Mouse (Mus musculus): ENCODE results near the gene Tnik. TPM values are rescaled to one million over a fixed set of nuclear protein-coding genes. Genes with fewer than 3 reads are reported as not detected.

Tnik gene
- total and polyA plus RNA-seq, 2 experiments from 2014 or later: 9.2 to 27.5 TPM

DNA sequence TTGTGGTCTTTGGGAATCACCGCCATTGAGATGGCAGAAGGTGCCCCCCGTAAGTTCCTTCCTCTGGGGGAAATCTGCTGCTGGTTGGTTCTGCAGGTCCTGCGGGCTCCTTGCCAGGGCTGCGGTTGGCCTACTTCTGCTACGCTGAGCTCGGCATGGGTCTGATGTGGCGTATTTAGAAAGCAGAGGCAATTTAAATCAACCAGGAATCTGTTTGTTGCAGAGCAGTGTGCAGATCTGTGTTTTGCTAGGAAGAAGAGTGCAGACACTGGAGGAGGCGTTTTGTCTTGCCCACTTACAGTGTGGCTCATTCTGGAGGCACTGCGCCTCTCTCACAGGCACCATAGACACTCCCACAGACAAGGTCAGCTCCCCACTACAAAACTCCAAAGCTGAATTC lies 291.9 kb downstream of the Tnik start:
- Histone ChIP-seq H3K4me1 (ENCODE audit: control insufficient read depth, insufficient read depth) (peaks cover 9% of the 10 kb centered on the region; the same call in 1 of the 2 replicates), H3K4me2 (ENCODE audit: low read depth, low read length) (no peak overlapping the region), H3K9me3 (replicated peaks; ENCODE audit: control insufficient read depth, low read length) (no peaks in the 10 kb centered on the region), H3K27me3 (ENCODE audit: control insufficient read depth, insufficient read depth, low read length) (peaks cover 33% of the 10 kb centered on the region), H3K9ac (replicated peaks; ENCODE audit: low read depth, low read length) (no peak overlapping the region), H3K4me3 (ENCODE audit: low read depth, low read length) (no peak overlapping the region), H3K36me3 (replicated peaks; ENCODE audit: control insufficient read depth, insufficient read depth, low read length) (no peaks in the 10 kb centered on the region), H3K27ac (ENCODE audit: low read depth) (no peak overlapping the region)
- DNase-seq (ENCODE audit: low spot score) (no peak), ATAC-seq (ENCODE audit: insufficient read depth, low read depth) (no peak)
- no peak for TF ChIP-seq CTCF (IDR thresholded peaks at IDR 0.05; ENCODE audit: low read depth)
- TF ChIP-seq EP300 (IDR thresholded peaks at IDR 0.05; ENCODE audit: low read depth): no peak
- WGBS: 80% methylated on average over 9 of the region's 9 CpGs

DNA sequence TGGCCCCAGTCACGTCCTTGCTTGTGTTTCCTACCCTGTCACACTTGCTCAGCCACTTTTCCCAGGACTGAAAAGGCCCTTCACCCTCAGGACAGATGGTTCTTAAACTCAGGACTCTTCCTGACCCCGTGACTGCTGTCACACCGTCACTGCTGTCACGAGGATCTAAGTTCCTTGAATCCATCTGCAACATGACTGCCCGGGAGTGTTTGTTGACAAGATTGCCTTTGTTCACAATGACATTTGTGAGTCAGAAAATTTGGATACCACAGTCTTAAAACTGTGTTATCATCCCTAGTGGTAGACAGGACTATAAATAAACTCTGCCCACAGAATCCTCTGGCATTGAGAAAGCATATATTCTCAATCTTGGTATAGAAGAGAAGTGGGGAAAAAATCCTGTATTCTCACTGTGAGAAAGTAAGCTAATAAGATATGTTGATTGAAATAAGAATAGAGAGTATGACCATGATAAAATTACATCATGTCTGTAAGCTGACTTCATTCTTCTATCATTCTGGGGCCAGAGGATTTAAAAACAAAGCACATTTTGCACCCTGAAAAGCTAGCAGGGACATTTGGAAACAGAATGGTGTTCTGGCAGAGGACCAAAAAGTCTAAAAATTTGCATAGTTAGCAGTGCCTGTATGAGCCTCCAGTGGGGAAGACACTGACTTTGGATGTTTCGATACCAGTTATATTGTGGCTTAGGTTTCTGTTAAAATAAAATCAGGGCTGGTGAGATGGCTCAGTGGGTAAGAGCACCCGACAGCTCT lies 293.0 kb downstream of the Tnik start:
- TF ChIP-seq EP300 (IDR thresholded peaks at IDR 0.05; ENCODE audit: low read depth) (no peak), CTCF (IDR thresholded peaks at IDR 0.05; ENCODE audit: low read depth) (no peak)
- H3K36me3 ChIP-seq (replicated peaks; ENCODE audit: control insufficient read depth, insufficient read depth, low read length): no peaks in the 10 kb centered on the region
- no peaks in the 10 kb centered on the region for H3K9me3 ChIP-seq (replicated peaks; ENCODE audit: control insufficient read depth, low read length)
- no peak overlapping the region for H3K27ac ChIP-seq (ENCODE audit: low read depth)
- no peak overlapping the region for H3K4me2 ChIP-seq (ENCODE audit: low read depth, low read length)
- WGBS: 45% methylated on average over 7 of the region's 7 CpGs
- DNase-seq (ENCODE audit: low spot score) (no peak), ATAC-seq (ENCODE audit: insufficient read depth, low read depth) (no peak)
- no peak overlapping the region for H3K9ac ChIP-seq (replicated peaks; ENCODE audit: low read depth, low read length)
- peaks cover 27% of the 10 kb centered on the region for H3K27me3 ChIP-seq (ENCODE audit: control insufficient read depth, insufficient read depth, low read length)
- no peak overlapping the region for H3K4me3 ChIP-seq (ENCODE audit: low read depth, low read length)
- peaks cover 9% of the 10 kb centered on the region; the same call in 1 of the 2 replicates for H3K4me1 ChIP-seq (ENCODE audit: control insufficient read depth, insufficient read depth)

DNA sequence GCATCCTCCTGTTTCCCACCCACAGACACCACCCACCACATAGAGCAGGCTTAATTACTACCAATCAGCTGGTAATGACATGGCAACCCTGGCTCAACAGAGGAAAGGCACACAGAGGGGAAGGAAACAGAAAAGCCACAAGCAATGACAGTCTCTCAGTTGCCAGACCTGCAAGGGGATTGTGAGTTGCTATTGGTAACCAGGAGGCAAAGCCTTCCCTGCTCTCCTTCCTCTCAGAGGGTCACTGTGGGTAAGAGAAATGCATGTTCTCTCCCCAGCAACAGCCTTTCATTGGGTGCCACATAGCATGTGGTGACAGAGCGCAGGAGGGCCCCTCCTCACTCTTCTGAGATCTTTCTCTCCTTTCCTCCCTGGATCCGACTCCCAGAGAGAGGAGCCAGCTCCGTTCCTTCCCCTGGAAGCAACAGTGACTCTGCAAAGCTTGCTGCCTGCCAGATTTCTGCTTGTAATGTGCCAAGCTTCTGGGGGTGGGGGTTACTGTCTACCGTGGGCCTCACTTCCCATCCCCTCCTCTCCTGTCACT lies 295.4 kb downstream of the Tnik start:
- Histone ChIP-seq H3K4me1 (ENCODE audit: control insufficient read depth, insufficient read depth) (peaks cover 8% of the 10 kb centered on the region; the same call in 1 of the 2 replicates), H3K36me3 (replicated peaks; ENCODE audit: control insufficient read depth, insufficient read depth, low read length) (no peaks in the 10 kb centered on the region), H3K9me3 (replicated peaks; ENCODE audit: control insufficient read depth, low read length) (no peaks in the 10 kb centered on the region), H3K4me3 (ENCODE audit: low read depth, low read length) (no peak overlapping the region), H3K27me3 (ENCODE audit: control insufficient read depth, insufficient read depth, low read length) (peaks cover 13% of the 10 kb centered on the region; the same call in 1 of the 2 replicates), H3K4me2 (ENCODE audit: low read depth, low read length) (no peak overlapping the region), H3K9ac (replicated peaks; ENCODE audit: low read depth, low read length) (no peak overlapping the region), H3K27ac (ENCODE audit: low read depth) (no peak overlapping the region)
- 32% methylated on average over 4 of the region's 4 CpGs for WGBS
- no peak for TF ChIP-seq EP300 (IDR thresholded peaks at IDR 0.05; ENCODE audit: low read depth)
- no peak for TF ChIP-seq CTCF (IDR thresholded peaks at IDR 0.05; ENCODE audit: low read depth)
- DNase-seq (ENCODE audit: low spot score) (no peak), ATAC-seq (ENCODE audit: insufficient read depth, low read depth) (0 out of 2 replicates have a peak, but pooled peaks have one; percentile 10)

DNA sequence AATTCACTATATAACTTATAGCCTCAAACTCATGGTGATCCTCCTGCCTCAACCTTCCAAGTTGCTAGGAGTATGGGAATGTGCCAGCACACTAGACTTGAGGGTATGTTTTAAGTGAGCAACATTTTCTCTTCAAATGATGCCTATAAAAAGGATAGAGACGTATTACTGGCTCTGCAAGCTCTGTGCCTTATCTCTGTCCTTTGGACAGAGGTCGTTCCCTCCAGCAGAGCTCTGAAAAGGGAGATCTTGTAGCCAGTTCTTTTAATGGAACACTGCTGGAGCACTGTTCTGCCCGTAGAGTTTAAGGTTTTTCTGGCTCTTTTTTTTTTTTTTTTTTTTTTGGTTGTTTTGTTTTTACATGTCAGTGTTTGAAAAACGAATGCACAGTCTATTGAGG lies 298.4 kb downstream of the Tnik start:
- peaks cover 7% of the 10 kb centered on the region for H3K36me3 ChIP-seq (replicated peaks; ENCODE audit: control insufficient read depth, insufficient read depth, low read length)
- H3K9ac ChIP-seq (replicated peaks; ENCODE audit: low read depth, low read length): no peak overlapping the region
- no peaks in the 10 kb centered on the region for H3K9me3 ChIP-seq (replicated peaks; ENCODE audit: control insufficient read depth, low read length)
- ATAC-seq (ENCODE audit: insufficient read depth, low read depth) (no peak), DNase-seq (ENCODE audit: low spot score) (peak; percentile 29)
- no peak for TF ChIP-seq EP300 (IDR thresholded peaks at IDR 0.05; ENCODE audit: low read depth)
- TF ChIP-seq CTCF (IDR thresholded peaks at IDR 0.05; ENCODE audit: low read depth): no peak
- no peaks in the 10 kb centered on the region; the same call in 1 of the 2 replicates for H3K4me1 ChIP-seq (ENCODE audit: control insufficient read depth, insufficient read depth)
- H3K4me3 ChIP-seq (ENCODE audit: low read depth, low read length): no peak overlapping the region
- no peak overlapping the region for H3K27ac ChIP-seq (ENCODE audit: low read depth)
- no peak overlapping the region for H3K4me2 ChIP-seq (ENCODE audit: low read depth, low read length)
- WGBS: 31% methylated on average over 4 of the region's 4 CpGs
- peaks cover 13% of the 10 kb centered on the region; the same call in 1 of the 2 replicates for H3K27me3 ChIP-seq (ENCODE audit: control insufficient read depth, insufficient read depth, low read length)

DNA sequence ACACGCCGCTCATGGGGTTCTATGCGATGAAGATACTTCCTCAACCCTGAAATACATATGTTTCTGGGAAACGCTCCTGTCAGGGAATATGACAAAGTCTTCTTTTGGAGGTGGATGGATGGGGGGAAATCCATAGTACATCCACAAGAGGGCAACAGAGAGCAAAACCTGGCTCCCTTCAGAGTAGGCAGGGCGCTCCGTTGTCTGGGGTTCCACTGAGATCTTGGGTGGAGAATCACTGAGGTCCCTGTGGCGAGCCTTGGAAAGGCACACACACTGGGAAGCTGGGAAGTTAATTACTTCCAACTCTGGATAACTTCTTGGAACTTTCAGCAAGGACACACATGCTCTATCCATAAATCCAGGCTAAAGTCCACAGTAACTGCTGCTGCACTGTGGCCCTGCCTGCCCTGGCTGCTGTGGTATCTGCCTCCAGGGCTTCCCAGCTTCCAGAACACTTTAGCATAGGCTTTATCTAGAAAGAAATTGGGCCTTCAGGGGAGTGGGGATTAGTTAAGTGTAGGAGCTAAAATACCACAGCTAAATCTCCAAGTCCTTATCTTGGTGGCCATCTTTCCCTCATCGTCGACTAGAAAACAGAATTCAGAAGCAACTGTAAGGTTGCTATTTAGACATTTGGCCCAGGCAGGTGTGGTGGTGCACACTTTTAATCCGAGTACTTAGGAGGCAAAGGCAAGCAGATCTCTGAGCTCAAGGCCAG lies 299.8 kb downstream of the Tnik start:
- TF ChIP-seq CTCF (IDR thresholded peaks at IDR 0.05; ENCODE audit: low read depth): peak; percentile 69
- no peak for TF ChIP-seq EP300 (IDR thresholded peaks at IDR 0.05; ENCODE audit: low read depth)
- no peak for DNase-seq (ENCODE audit: low spot score)

More for the DNA sequence above, 299.8 kb downstream of the Tnik start:
- H3K27ac ChIP-seq (ENCODE audit: low read depth): no peak overlapping the region
- 64% methylated on average over 10 of the region's 10 CpGs for WGBS
- no peak overlapping the region for H3K4me2 ChIP-seq (ENCODE audit: low read depth, low read length)
- H3K4me3 ChIP-seq (ENCODE audit: low read depth, low read length): no peak overlapping the region
- H3K9ac ChIP-seq (replicated peaks; ENCODE audit: low read depth, low read length): no peak overlapping the region
- no peak for ATAC-seq (ENCODE audit: insufficient read depth, low read depth)
- peaks cover 7% of the 10 kb centered on the region; the same call in 1 of the 2 replicates for H3K27me3 ChIP-seq (ENCODE audit: control insufficient read depth, insufficient read depth, low read length)
- H3K36me3 ChIP-seq (replicated peaks; ENCODE audit: control insufficient read depth, insufficient read depth, low read length): peaks cover 8% of the 10 kb centered on the region
- H3K9me3 ChIP-seq (replicated peaks; ENCODE audit: control insufficient read depth, low read length): no peaks in the 10 kb centered on the region
- no peaks in the 10 kb centered on the region; the same call in 1 of the 2 replicates for H3K4me1 ChIP-seq (ENCODE audit: control insufficient read depth, insufficient read depth)

Data from heart, postnatal 0 days (tissue).